Mouse (Mus musculus): ENCODE data around the gene Vldlr. TPM values are rescaled to one million over a fixed set of nuclear protein-coding genes. Genes with fewer than 3 reads are reported as not detected.

Vldlr gene
- polyA plus RNA-seq (2014; fragmentation: Nextera tagmentation; extraction: Ambion mirVana): 26.7 and 28.9 TPM in 2 replicates

- H3K4me2 ChIP-seq (ENCODE audit: low read depth, low read length): peak within 1 kb of the TSS; percentile 85
- no peaks in the 10 kb centered on the region; the same call in 1 of the 2 replicates for H3K27me3 ChIP-seq (ENCODE audit: control insufficient read depth, insufficient read depth, low read length)
- peak within 1 kb of the TSS; percentile 72 for H3K4me3 ChIP-seq (ENCODE audit: low read depth, low read length)
- no peaks in the 10 kb centered on the region for H3K9me3 ChIP-seq (ENCODE audit: control insufficient read depth, low read length)
- H3K4me1 ChIP-seq (ENCODE audit: control insufficient read depth, insufficient read depth, low read length): peaks cover 11% of the 10 kb centered on the region; the same call in 1 of the 2 replicates
- peak within 1 kb of the TSS; percentile 84 for H3K9ac ChIP-seq (replicated peaks; ENCODE audit: low read depth, low read length)
- H3K27ac ChIP-seq (ENCODE audit: low read depth, low read length): peak within 1 kb of the TSS; percentile 89
- no peaks in the 10 kb centered on the region for H3K36me3 ChIP-seq (ENCODE audit: control insufficient read depth, insufficient read depth, low read length)
- no peak for ATAC-seq (ENCODE audit: low read depth)
- WGBS: 2% methylated on average over 11 of the region's 11 CpGs
Measured at GRCm38 (mm10) chr19:27216318-27216717, at the start of gene Vldlr. Vldlr (plus strand) TSS chr19:27216484.

- H3K4me2 ChIP-seq (ENCODE audit: low read depth, low read length): no peak overlapping the region
- H3K36me3 ChIP-seq (ENCODE audit: control insufficient read depth, insufficient read depth, low read length): no peaks in the 10 kb centered on the region
- no peaks in the 10 kb centered on the region for H3K27me3 ChIP-seq (ENCODE audit: control insufficient read depth, insufficient read depth, low read length)
- no peak overlapping the region for H3K9ac ChIP-seq (replicated peaks; ENCODE audit: low read depth, low read length)
- H3K4me3 ChIP-seq (ENCODE audit: low read depth, low read length): no peak overlapping the region
- ATAC-seq (ENCODE audit: low read depth): no peak
- WGBS: 71% methylated on average over 5 of the region's 5 CpGs
- H3K9me3 ChIP-seq (ENCODE audit: control insufficient read depth, low read length): no peaks in the 10 kb centered on the region
- H3K4me1 ChIP-seq (ENCODE audit: control insufficient read depth, insufficient read depth, low read length): no peaks in the 10 kb centered on the region
- no peak overlapping the region for H3K27ac ChIP-seq (ENCODE audit: low read depth, low read length)
Measured at GRCm38 (mm10) chr19:27167601-27168319, 48.5 kb upstream of the Vldlr start.

GRCm38 (mm10) chr19:27173836-27174235 lies 42.4 kb upstream of the Vldlr start:
- no peak for ATAC-seq (ENCODE audit: low read depth)
- Histone ChIP-seq H3K9ac (replicated peaks; ENCODE audit: low read depth, low read length) (no peak overlapping the region), H3K4me3 (ENCODE audit: low read depth, low read length) (no peak overlapping the region), H3K4me1 (ENCODE audit: control insufficient read depth, insufficient read depth, low read length) (no peaks in the 10 kb centered on the region), H3K4me2 (ENCODE audit: low read depth, low read length) (no peak overlapping the region), H3K27me3 (ENCODE audit: control insufficient read depth, insufficient read depth, low read length) (no peaks in the 10 kb centered on the region), H3K27ac (ENCODE audit: low read depth, low read length) (no peak overlapping the region), H3K36me3 (ENCODE audit: control insufficient read depth, insufficient read depth, low read length) (no peaks in the 10 kb centered on the region), H3K9me3 (ENCODE audit: control insufficient read depth, low read length) (no peaks in the 10 kb centered on the region)
- 86% methylated on average over 2 of the region's 2 CpGs for WGBS

GRCm38 (mm10) chr19:27175617-27176016 lies 40.7 kb upstream of the Vldlr start:
- H3K9me3 ChIP-seq (ENCODE audit: control insufficient read depth, low read length): no peaks in the 10 kb centered on the region
- ATAC-seq (ENCODE audit: low read depth): no peak
- WGBS: 84% methylated on average over 1 of the region's 1 CpGs

GRCm38 (mm10) chr19:27176558-27176957 lies 39.7 kb upstream of the Vldlr start:
- Histone ChIP-seq H3K4me1 (ENCODE audit: control insufficient read depth, insufficient read depth, low read length) (no peaks in the 10 kb centered on the region), H3K27me3 (ENCODE audit: control insufficient read depth, insufficient read depth, low read length) (no peaks in the 10 kb centered on the region), H3K27ac (ENCODE audit: low read depth, low read length) (no peak overlapping the region), H3K9me3 (ENCODE audit: control insufficient read depth, low read length) (no peaks in the 10 kb centered on the region), H3K4me3 (ENCODE audit: low read depth, low read length) (no peak overlapping the region), H3K9ac (replicated peaks; ENCODE audit: low read depth, low read length) (no peak overlapping the region), H3K36me3 (ENCODE audit: control insufficient read depth, insufficient read depth, low read length) (no peaks in the 10 kb centered on the region), H3K4me2 (ENCODE audit: low read depth, low read length) (no peak overlapping the region)
- ATAC-seq (ENCODE audit: low read depth): no peak
- 93% methylated on average over 4 of the region's 4 CpGs for WGBS

More at GRCm38 (mm10) chr19:27175617-27176016, 40.7 kb upstream of the Vldlr start:
- no peak overlapping the region for H3K27ac ChIP-seq (ENCODE audit: low read depth, low read length)
- no peaks in the 10 kb centered on the region for H3K27me3 ChIP-seq (ENCODE audit: control insufficient read depth, insufficient read depth, low read length)
- H3K4me2 ChIP-seq (ENCODE audit: low read depth, low read length): no peak overlapping the region
- no peak overlapping the region for H3K4me3 ChIP-seq (ENCODE audit: low read depth, low read length)
- H3K4me1 ChIP-seq (ENCODE audit: control insufficient read depth, insufficient read depth, low read length): no peaks in the 10 kb centered on the region
- no peaks in the 10 kb centered on the region for H3K36me3 ChIP-seq (ENCODE audit: control insufficient read depth, insufficient read depth, low read length)
- no peak overlapping the region for H3K9ac ChIP-seq (replicated peaks; ENCODE audit: low read depth, low read length)

GRCm38 (mm10) chr19:27178195-27178807 lies 38.0 kb upstream of the Vldlr start:
- Histone ChIP-seq H3K4me3 (ENCODE audit: low read depth, low read length) (no peak overlapping the region), H3K27me3 (ENCODE audit: control insufficient read depth, insufficient read depth, low read length) (no peaks in the 10 kb centered on the region), H3K36me3 (ENCODE audit: control insufficient read depth, insufficient read depth, low read length) (no peaks in the 10 kb centered on the region), H3K27ac (ENCODE audit: low read depth, low read length) (no peak overlapping the region), H3K4me2 (ENCODE audit: low read depth, low read length) (no peak overlapping the region), H3K9ac (replicated peaks; ENCODE audit: low read depth, low read length) (no peak overlapping the region), H3K4me1 (ENCODE audit: control insufficient read depth, insufficient read depth, low read length) (no peaks in the 10 kb centered on the region), H3K9me3 (ENCODE audit: control insufficient read depth, low read length) (no peaks in the 10 kb centered on the region)
- WGBS: 59% methylated on average over 5 of the region's 5 CpGs
- ATAC-seq (ENCODE audit: low read depth): peak; percentile 56; the same call in 1 of the 2 replicates

GRCm38 (mm10) chr19:27180351-27181122 lies 35.7 kb upstream of the Vldlr start:
- Histone ChIP-seq H3K4me3 (ENCODE audit: low read depth, low read length) (no peak overlapping the region), H3K36me3 (ENCODE audit: control insufficient read depth, insufficient read depth, low read length) (no peaks in the 10 kb centered on the region), H3K27ac (ENCODE audit: low read depth, low read length) (no peak overlapping the region), H3K4me1 (ENCODE audit: control insufficient read depth, insufficient read depth, low read length) (no peaks in the 10 kb centered on the region), H3K9ac (replicated peaks; ENCODE audit: low read depth, low read length) (no peak overlapping the region), H3K4me2 (ENCODE audit: low read depth, low read length) (no peak overlapping the region), H3K27me3 (ENCODE audit: control insufficient read depth, insufficient read depth, low read length) (no peaks in the 10 kb centered on the region), H3K9me3 (ENCODE audit: control insufficient read depth, low read length) (no peaks in the 10 kb centered on the region)
- 74% methylated on average over 18 of the region's 18 CpGs for WGBS
- ATAC-seq (ENCODE audit: low read depth): no peak

GRCm38 (mm10) chr19:27183511-27183910 lies 32.8 kb upstream of the Vldlr start:
- 93% methylated on average over 7 of the region's 7 CpGs for WGBS
- no peak for ATAC-seq (ENCODE audit: low read depth)

More at GRCm38 (mm10) chr19:27183511-27183910, 32.8 kb upstream of the Vldlr start:
- no peak overlapping the region for H3K4me2 ChIP-seq (ENCODE audit: low read depth, low read length)
- no peak overlapping the region for H3K4me3 ChIP-seq (ENCODE audit: low read depth, low read length)
- no peaks in the 10 kb centered on the region for H3K27me3 ChIP-seq (ENCODE audit: control insufficient read depth, insufficient read depth, low read length)
- H3K4me1 ChIP-seq (ENCODE audit: control insufficient read depth, insufficient read depth, low read length): no peaks in the 10 kb centered on the region
- H3K9ac ChIP-seq (replicated peaks; ENCODE audit: low read depth, low read length): no peak overlapping the region
- no peaks in the 10 kb centered on the region for H3K9me3 ChIP-seq (ENCODE audit: control insufficient read depth, low read length)
- no peak overlapping the region for H3K27ac ChIP-seq (ENCODE audit: low read depth, low read length)
- H3K36me3 ChIP-seq (ENCODE audit: control insufficient read depth, insufficient read depth, low read length): no peaks in the 10 kb centered on the region
